Mouse (Mus musculus) brain, embryonic 14.5 days (tissue): Measurements from ENCODE around the gene Ceacam19. TPM values are rescaled to one million over a fixed set of nuclear protein-coding genes. Genes with fewer than 3 reads are reported as not detected.

Experiments used
- DNase-seq: peaks from one replicate; pipeline ENCODE4 v3.0.0-alpha.2; 2011; ENCODE audit warnings: low read depth
- CTCF ChIP-seq: fragments of 200-500 bp; IDR thresholded peaks from 2 replicates; pipeline ENCODE4 v1.5.1; 2012; ENCODE audit warnings: inconsistent platforms, mild to moderate bottlenecking, moderate library complexity, borderline replicate concordance; ENCODE audit not compliant: insufficient read depth, insufficient read length; ENCODE audit errors: extremely low read depth
- POLR2A ChIP-seq: fragments of 200-500 bp; IDR thresholded peaks from 2 replicates; pipeline ENCODE4 v1.6.1; 2012; ENCODE audit warnings: mild to moderate bottlenecking, inconsistent platforms, borderline replicate concordance; ENCODE audit not compliant: poor library complexity, insufficient read depth, insufficient read length, severe bottlenecking; ENCODE audit errors: extremely low read depth
- polyA plus RNA-seq: library from polyadenylated mRNA; depleted of rRNA; stranded (reverse); fragments of >200 nt; gene quantifications from 2 replicates; pipeline ENCODE4 v1.2.3, GENCODE M21; 2012; rRNA removed

Gene Ceacam19
- polyA plus RNA-seq, 1 experiment, result 0.03 TPM

GRCm38 (mm10) chr7:19843561-19843960 is 44.2 kb downstream of the Ceacam19 start:
- peak; percentile 82 for TF ChIP-seq CTCF
- no peak for TF ChIP-seq POLR2A
- peak; percentile 51 for DNase-seq

GRCm38 (mm10) chr7:19842885-19843504 is 44.8 kb downstream of the Ceacam19 start:
- no peak for DNase-seq
- TF ChIP-seq CTCF, result no peak
- no peak for TF ChIP-seq POLR2A

- TF ChIP-seq POLR2A (no peak), CTCF (no peak)
- no peak for DNase-seq
Observed at GRCm38 (mm10) chr7:19841686-19842413, 45.9 kb downstream of the Ceacam19 start.

- no peak for DNase-seq
- no peak for TF ChIP-seq POLR2A
- no peak for TF ChIP-seq CTCF
Observed at GRCm38 (mm10) chr7:19840936-19841335, 46.8 kb downstream of the Ceacam19 start.

- no peak for DNase-seq
- TF ChIP-seq CTCF, result no peak
Observed at GRCm38 (mm10) chr7:19840371-19840770, 47.4 kb downstream of the Ceacam19 start.

- no peak for TF ChIP-seq CTCF
- TF ChIP-seq POLR2A, result no peak
- DNase-seq, result no peak
Observed at GRCm38 (mm10) chr7:19836843-19837242, 50.9 kb downstream of the Ceacam19 start.

GRCm38 (mm10) chr7:19834055-19834454 is 53.7 kb downstream of the Ceacam19 start:
- TF ChIP-seq CTCF (no peak), POLR2A (no peak)
- DNase-seq, result no peak

GRCm38 (mm10) chr7:19831837-19832236 is 55.9 kb downstream of the Ceacam19 start:
- TF ChIP-seq CTCF, result no peak
- TF ChIP-seq POLR2A, result no peak
- no peak for DNase-seq

- no peak for DNase-seq
- TF ChIP-seq CTCF, result no peak
- no peak for TF ChIP-seq POLR2A
Observed at GRCm38 (mm10) chr7:19830682-19831156, 57.0 kb downstream of the Ceacam19 start.

GRCm38 (mm10) chr7:19829694-19830093 is 58.1 kb downstream of the Ceacam19 start:
- no peak for DNase-seq
- no peak for TF ChIP-seq CTCF
- TF ChIP-seq POLR2A, result no peak

GRCm38 (mm10) chr7:19826756-19827155 is 61.0 kb downstream of the Ceacam19 start:
- no peak for TF ChIP-seq CTCF
- no peak for DNase-seq

Other genes with a start within 250 kb of the Ceacam19 start
- 89.4 and 114 TPM in 2 replicates for gene Clptm1, start 222.9 kb downstream of the Ceacam19 start, polyA plus RNA-seq
- 0.30 TPM in 2 replicates for gene Apoc2, start 210.0 kb downstream of the Ceacam19 start, polyA plus RNA-seq
- not detected in 2 replicates for gene Gm44805, start 206.5 kb downstream of the Ceacam19 start, polyA plus RNA-seq
- not detected in 2 replicates for gene Apoc4, start 206.5 kb downstream of the Ceacam19 start, polyA plus RNA-seq
- gene Apoc1, start 195.3 kb downstream of the Ceacam19 start, polyA plus RNA-seq, result 0.81 and 2.0 TPM in 2 replicates
- gene Apoe, start 188.8 kb downstream of the Ceacam19 start, polyA plus RNA-seq, result 235 and 295 TPM in 2 replicates
- gene Tomm40, start 172.5 kb downstream of the Ceacam19 start, polyA plus RNA-seq, result 111 and 131 TPM in 2 replicates
- 39.7 and 45.2 TPM in 2 replicates for gene Nectin2, start 137.5 kb downstream of the Ceacam19 start, polyA plus RNA-seq
- 13.8 and 19.5 TPM in 2 replicates for gene Bcam, start 116.9 kb downstream of the Ceacam19 start, polyA plus RNA-seq
- 0.33 and 0.58 TPM in 2 replicates for gene Cblc, start 91.2 kb downstream of the Ceacam19 start, polyA plus RNA-seq
- 0.47 and 0.92 TPM in 2 replicates for gene Bcl3, start 65.2 kb downstream of the Ceacam19 start, polyA plus RNA-seq
- gene Gm19345, start 36.0 kb downstream of the Ceacam19 start, polyA plus RNA-seq, result 17.1 and 18.8 TPM in 2 replicates
- gene Ceacam16, start 26.7 kb downstream of the Ceacam19 start, polyA plus RNA-seq, result not detected in 2 replicates
- 8.1 and 11.9 TPM in 2 replicates for gene Pvr, start 33.2 kb upstream of the Ceacam19 start, polyA plus RNA-seq
- gene Igsf23, start 62.8 kb upstream of the Ceacam19 start, polyA plus RNA-seq, result not detected in 2 replicates
- gene Ceacam20, start 77.4 kb upstream of the Ceacam19 start, polyA plus RNA-seq, result not detected in 2 replicates
- gene Nlrp9b, start 103.5 kb upstream of the Ceacam19 start, polyA plus RNA-seq, result not detected in 2 replicates
- gene Vmn1r91, start 211.7 kb upstream of the Ceacam19 start, polyA plus RNA-seq, result not detected in 2 replicates
- not detected in 2 replicates for gene Gm16442, start 234.6 kb upstream of the Ceacam19 start, polyA plus RNA-seq